Mouse (Mus musculus) neural tube, embryonic 12.5 days (tissue): Measurements from ENCODE around the gene Cfap97d2. TPM values are rescaled to one million over a fixed set of nuclear protein-coding genes. Genes with fewer than 3 reads are reported as not detected.
"Not testable (repeated sequence)": the region's sequence is repeated elsewhere in the genome, so short reads cannot be mapped to it uniquely, and the experiment has no call there.

Experiments
- ATAC-seq: fragments of 200-750 bp; cut with Nextera tagmentation; 2 replicates; pipeline ENCODE4 v1.8.0; 2017; ENCODE audit warnings: low read depth, mild to moderate bottlenecking, moderate TSS enrichment, moderate library complexity; ENCODE audit not compliant: low FRiP score
- H3K27ac ChIP-seq: fragments of 300-500 bp; sonication (generic); 2 replicates; pipeline ENCODE4 v1.5.1; 2016
- H3K27me3 ChIP-seq: fragments of 300-500 bp; sonication (generic); replicated peaks from 2 replicates; pipeline ENCODE4 v1.6.1; 2016; ENCODE audit warnings: mild to moderate bottlenecking
- H3K36me3 ChIP-seq: fragments of 300-500 bp; sonication (generic); 2 replicates; pipeline ENCODE4 v1.6.1; 2016; ENCODE audit warnings: mild to moderate bottlenecking
- H3K4me1 ChIP-seq: fragments of 300-500 bp; sonication (generic); 2 replicates; pipeline ENCODE4 v1.6.1; 2016
- H3K4me2 ChIP-seq: fragments of 300-500 bp; sonication (generic); replicated peaks from 2 replicates; pipeline ENCODE4 v1.6.1; 2016; ENCODE audit warnings: mild to moderate bottlenecking
- H3K4me3 ChIP-seq: fragments of 300-500 bp; sonication (generic); 2 replicates; pipeline ENCODE4 v1.5.1; 2016
- H3K9ac ChIP-seq: fragments of 300-500 bp; sonication (generic); 2 replicates; pipeline ENCODE4 v1.6.1; 2016; ENCODE audit warnings: mild to moderate bottlenecking
- H3K9me3 ChIP-seq: fragments of 300-500 bp; sonication (generic); 2 replicates; pipeline ENCODE4 v1.6.1; 2016; ENCODE audit warnings: mild to moderate bottlenecking
- WGBS: fragments of 180-500 bp; shearing (Covaris S2); methylation state at CpG from one replicate; pipeline ENCODE4 v1.1.7; 2016; 5-methylcytosine and 5-hydroxymethylcytosine counted together
- polyA plus RNA-seq: library from polyadenylated mRNA; unstranded; fragments of >200 nt; fragmentation: Nextera tagmentation; extraction: Ambion mirVana; gene quantifications from 2 replicates; pipeline ENCODE4 v1.2.1, GENCODE M21; 2016

Gene Cfap97d2
- polyA plus RNA-seq, 1 experiment from 2014 or later, result 1.2 TPM

- no peak for ATAC-seq
- H3K36me3 ChIP-seq, result no peaks in the 10 kb centered on the region
- H3K4me3 ChIP-seq, result no peak overlapping the region
- H3K4me2 ChIP-seq, result no peak overlapping the region
- no peak overlapping the region for H3K27ac ChIP-seq
- 91% methylated on average over 5 of the region's 5 CpGs for WGBS
- H3K4me1 ChIP-seq, result peaks cover 8% of the 10 kb centered on the region
- H3K9me3 ChIP-seq, result 0 out of 2 replicates have a peak, but pooled peaks cover 8% of the 10 kb centered on the region
- H3K27me3 ChIP-seq, result no peaks in the 10 kb centered on the region
- no peak overlapping the region for H3K9ac ChIP-seq
Measured at GRCm38 (mm10) chr8:13706918-13707317, 1.2 kb downstream of the Cfap97d2 start.

GRCm38 (mm10) chr8:13708514-13708913, 2.8 kb downstream of the Cfap97d2 start:
- WGBS, result 93% methylated on average over 5 of the region's 5 CpGs
- Histone ChIP-seq H3K4me3 (no peak overlapping the region), H3K4me1 (peaks cover 8% of the 10 kb centered on the region), H3K27me3 (no peaks in the 10 kb centered on the region), H3K4me2 (no peak overlapping the region), H3K9me3 (0 out of 2 replicates have a peak, but pooled peaks cover 8% of the 10 kb centered on the region), H3K27ac (no peak overlapping the region), H3K9ac (no peak overlapping the region), H3K36me3 (no peaks in the 10 kb centered on the region)
- ATAC-seq, result no peak

- H3K4me2 ChIP-seq, result no peak overlapping the region
- H3K9ac ChIP-seq, result no peak overlapping the region
- no peaks in the 10 kb centered on the region for H3K27me3 ChIP-seq
- no peak overlapping the region for H3K27ac ChIP-seq
- H3K36me3 ChIP-seq, result no peaks in the 10 kb centered on the region
- H3K4me1 ChIP-seq, result no peaks in the 10 kb centered on the region
- ATAC-seq, result no peak
- no peak overlapping the region for H3K4me3 ChIP-seq
- 89% methylated on average over 8 of the region's 8 CpGs for WGBS
- no peaks in the 10 kb centered on the region for H3K9me3 ChIP-seq
Measured at GRCm38 (mm10) chr8:13718980-13719379, 13.3 kb downstream of the Cfap97d2 start.

GRCm38 (mm10) chr8:13725722-13726121, 20.0 kb downstream of the Cfap97d2 start:
- no peak overlapping the region for H3K27ac ChIP-seq
- no peaks in the 10 kb centered on the region for H3K36me3 ChIP-seq
- no peaks in the 10 kb centered on the region for H3K4me1 ChIP-seq
- H3K4me3 ChIP-seq, result no peak overlapping the region
- H3K27me3 ChIP-seq, result no peaks in the 10 kb centered on the region
- H3K4me2 ChIP-seq, result no peak overlapping the region
- ATAC-seq, result no peak
- no peaks in the 10 kb centered on the region for H3K9me3 ChIP-seq
- no peak overlapping the region for H3K9ac ChIP-seq

- no peak for ATAC-seq
- no peak overlapping the region for H3K9ac ChIP-seq
Measured at GRCm38 (mm10) chr8:13727469-13728094, 21.9 kb downstream of the Cfap97d2 start.

GRCm38 (mm10) chr8:13740323-13740770, 34.7 kb downstream of the Cfap97d2 start:
- no peaks in the 10 kb centered on the region for H3K4me1 ChIP-seq
- 55% methylated on average over 6 of the region's 6 CpGs for WGBS
- no peak overlapping the region for H3K27ac ChIP-seq
- ATAC-seq, result no peak
- H3K9ac ChIP-seq, result no peak overlapping the region
- no peaks in the 10 kb centered on the region for H3K27me3 ChIP-seq
- no peaks in the 10 kb centered on the region for H3K9me3 ChIP-seq
- no peak overlapping the region for H3K4me2 ChIP-seq
- H3K36me3 ChIP-seq, result no peaks in the 10 kb centered on the region
- H3K4me3 ChIP-seq, result no peak overlapping the region

More at GRCm38 (mm10) chr8:13727469-13728094, 21.9 kb downstream of the Cfap97d2 start:
- no peak overlapping the region for H3K27ac ChIP-seq
- no peaks in the 10 kb centered on the region for H3K9me3 ChIP-seq
- no peak overlapping the region for H3K4me3 ChIP-seq
- WGBS, result 59% methylated on average over 10 of the region's 10 CpGs
- no peaks in the 10 kb centered on the region for H3K36me3 ChIP-seq
- H3K4me2 ChIP-seq, result no peak overlapping the region
- no peaks in the 10 kb centered on the region for H3K4me1 ChIP-seq
- H3K27me3 ChIP-seq, result no peaks in the 10 kb centered on the region

- ATAC-seq, result no peak
- Histone ChIP-seq H3K4me2 (no peak overlapping the region), H3K9ac (no peak overlapping the region), H3K9me3 (no peaks in the 10 kb centered on the region), H3K27me3 (no peaks in the 10 kb centered on the region), H3K4me1 (no peaks in the 10 kb centered on the region), H3K4me3 (no peak overlapping the region), H3K27ac (no peak overlapping the region), H3K36me3 (no peaks in the 10 kb centered on the region)
- 86% methylated on average over 7 of the region's 7 CpGs for WGBS
Measured at GRCm38 (mm10) chr8:13740817-13741613, 35.3 kb downstream of the Cfap97d2 start.

- H3K4me2 ChIP-seq, H3K27me3 ChIP-seq, H3K4me3 ChIP-seq, H3K27ac ChIP-seq, H3K36me3 ChIP-seq, ATAC-seq, H3K4me1 ChIP-seq, H3K9me3 ChIP-seq, H3K9ac ChIP-seq: not testable (repeated sequence)
- 92% methylated on average over 6 of the region's 6 CpGs for WGBS
Measured at GRCm38 (mm10) chr8:13746212-13746611, 40.5 kb downstream of the Cfap97d2 start.

- Histone ChIP-seq H3K4me2 (0 out of 2 replicates have a peak overlapping the region, but pooled peaks have one; percentile 0), H3K27ac (no peak overlapping the region), H3K9me3 (no peaks in the 10 kb centered on the region), H3K4me1 (peaks cover 8% of the 10 kb centered on the region), H3K9ac (no peak overlapping the region), H3K4me3 (no peak overlapping the region), H3K36me3 (no peaks in the 10 kb centered on the region), H3K27me3 (no peaks in the 10 kb centered on the region)
- 1% methylated on average over 3 of the region's 3 CpGs for WGBS
- no peak for ATAC-seq
Measured at GRCm38 (mm10) chr8:13747626-13748025, 41.9 kb downstream of the Cfap97d2 start.

- Histone ChIP-seq H3K4me3 (no peak overlapping the region), H3K36me3 (no peaks in the 10 kb centered on the region), H3K9ac (no peak overlapping the region), H3K4me2 (no peak overlapping the region), H3K27ac (no peak overlapping the region), H3K9me3 (no peaks in the 10 kb centered on the region), H3K4me1 (peaks cover 10% of the 10 kb centered on the region), H3K27me3 (no peaks in the 10 kb centered on the region)
- ATAC-seq, result no peak
- 17% methylated on average over 2 of the region's 2 CpGs for WGBS
Measured at GRCm38 (mm10) chr8:13753680-13754079, 48.0 kb downstream of the Cfap97d2 start.

- no peak overlapping the region for H3K27ac ChIP-seq
- H3K27me3 ChIP-seq, result no peaks in the 10 kb centered on the region
- peaks cover 7% of the 10 kb centered on the region for H3K36me3 ChIP-seq
- H3K4me1 ChIP-seq, result peaks cover 18% of the 10 kb centered on the region
- H3K9me3 ChIP-seq, result no peaks in the 10 kb centered on the region
- H3K4me2 ChIP-seq, result 0 out of 2 replicates have a peak overlapping the region, but pooled peaks have one; percentile 4
- no peak overlapping the region for H3K4me3 ChIP-seq
- no peak overlapping the region for H3K9ac ChIP-seq
- ATAC-seq, result no peak
- 76% methylated on average over 7 of the region's 7 CpGs for WGBS
Measured at GRCm38 (mm10) chr8:13756480-13756879, 50.8 kb downstream of the Cfap97d2 start.

GRCm38 (mm10) chr8:13756982-13757804, 51.5 kb downstream of the Cfap97d2 start, which contains the start of gene Cdc16:
Gene Cdc16 (plus strand): TSS chr8:13757676.
- Histone ChIP-seq H3K9ac (peak within 1 kb of the TSS; percentile 93), H3K36me3 (peaks cover 11% of the 10 kb centered on the region), H3K27ac (no peak within 1 kb of the TSS), H3K4me3 (peak within 1 kb of the TSS; percentile 96), H3K4me2 (peak within 1 kb of the TSS; percentile 91), H3K4me1 (peaks cover 18% of the 10 kb centered on the region), H3K9me3 (no peaks in the 10 kb centered on the region), H3K27me3 (no peaks in the 10 kb centered on the region)
- 10% methylated on average over 39 of the region's 40 CpGs for WGBS
- peak; percentile 97 for ATAC-seq
